Mouse (Mus musculus) hindbrain, embryonic 15.5 days (tissue): ENCODE data around the gene Gstt1. TPM values are rescaled to one million over a fixed set of nuclear protein-coding genes. Genes with fewer than 3 reads are reported as not detected.

Experiments used
- ATAC-seq: fragments of 200-750 bp; cut with Nextera tagmentation; 2 replicates; pipeline ENCODE4 v1.8.0; 2017; ENCODE audit warnings: low read depth, moderate number of reproducible peaks, moderate TSS enrichment; ENCODE audit not compliant: low FRiP score
- H3K27ac ChIP-seq: fragments of 300-500 bp; sonication (generic); replicated peaks from 2 replicates; pipeline ENCODE4 v1.5.1; 2015; ENCODE audit warnings: mild to moderate bottlenecking, inconsistent platforms
- H3K27me3 ChIP-seq: fragments of 300-500 bp; sonication (generic); 2 replicates; pipeline ENCODE4 v1.6.1; 2015; ENCODE audit warnings: control low read depth, inconsistent platforms
- H3K36me3 ChIP-seq: fragments of 300-500 bp; sonication (generic); 2 replicates; pipeline ENCODE4 v1.6.1; 2015; ENCODE audit warnings: control low read depth, inconsistent platforms
- H3K4me1 ChIP-seq: fragments of 300-500 bp; sonication (generic); replicated peaks from 2 replicates; pipeline ENCODE4 v1.6.1; 2015; ENCODE audit warnings: control low read depth, inconsistent platforms
- H3K4me2 ChIP-seq: fragments of 300-500 bp; sonication (generic); 2 replicates; pipeline ENCODE4 v1.6.1; 2015; ENCODE audit warnings: moderate library complexity, mild to moderate bottlenecking, inconsistent platforms
- H3K4me3 ChIP-seq: fragments of 300-500 bp; sonication (generic); 2 replicates; pipeline ENCODE4 v1.5.1; 2015; ENCODE audit warnings: mild to moderate bottlenecking, inconsistent platforms
- H3K9ac ChIP-seq: fragments of 300-500 bp; sonication (generic); 2 replicates; pipeline ENCODE4 v1.6.1; 2015; ENCODE audit warnings: inconsistent platforms
- H3K9me3 ChIP-seq: fragments of 300-500 bp; sonication (generic); 2 replicates; pipeline ENCODE4 v1.6.1; 2016; ENCODE audit warnings: control low read depth, inconsistent platforms
- WGBS: fragments of 180-500 bp; shearing (Covaris S2); methylation state at CpG from one replicate; pipeline ENCODE4 v1.1.7; 2015; 5-methylcytosine and 5-hydroxymethylcytosine counted together
- polyA plus RNA-seq: library from polyadenylated mRNA; unstranded; fragments of >200 nt; fragmentation: Nextera tagmentation; extraction: Ambion mirVana; gene quantifications from 2 replicates; pipeline ENCODE4 v1.2.1, GENCODE M21; 2015

Gstt1 gene
- polyA plus RNA-seq, 1 experiment from 2014 or later, result 15.4 TPM

DNA sequence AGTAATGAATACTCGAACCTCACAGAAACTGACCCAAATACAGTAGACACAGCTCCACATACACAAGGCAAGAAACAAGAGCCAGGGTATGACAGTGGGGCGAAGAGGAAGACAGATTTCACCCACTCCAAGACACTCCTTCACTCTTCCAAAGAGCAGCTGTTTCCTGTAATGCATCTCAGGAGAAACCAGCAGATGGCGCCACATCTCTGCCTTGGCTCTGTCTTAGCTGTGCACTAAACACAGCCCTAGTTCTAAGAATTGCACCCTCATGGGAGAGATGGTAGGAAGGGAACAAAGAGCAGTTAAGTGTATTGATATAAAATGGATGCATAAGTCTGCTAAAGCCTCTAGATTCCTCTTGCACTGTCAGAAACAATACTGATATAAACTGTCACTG is 54.4 kb downstream of the Gstt1 start:
- peaks cover 73% of the 10 kb centered on the region for H3K36me3 ChIP-seq
- H3K4me2 ChIP-seq, result no peak overlapping the region
- peak; percentile 87 for ATAC-seq
- no peaks in the 10 kb centered on the region for H3K4me1 ChIP-seq
- WGBS, result 45% methylated on average over 3 of the region's 3 CpGs
- H3K9ac ChIP-seq, result no peak overlapping the region
- no peaks in the 10 kb centered on the region for H3K27me3 ChIP-seq
- H3K9me3 ChIP-seq, result no peaks in the 10 kb centered on the region
- H3K4me3 ChIP-seq, result no peak overlapping the region
- H3K27ac ChIP-seq, result peak overlapping the region; percentile 36; the same call in 1 of the 2 replicates

- H3K9me3 ChIP-seq, result no peaks in the 10 kb centered on the region
- H3K4me1 ChIP-seq, result no peaks in the 10 kb centered on the region
- H3K4me3 ChIP-seq, result no peak overlapping the region
- H3K27ac ChIP-seq, result no peak overlapping the region
- no peak overlapping the region for H3K9ac ChIP-seq
- ATAC-seq, result 0 out of 2 replicates have a peak, but pooled peaks have one; percentile 8
- H3K36me3 ChIP-seq, result peaks cover 75% of the 10 kb centered on the region
- no peak overlapping the region for H3K4me2 ChIP-seq
- 87% methylated on average over 12 of the region's 12 CpGs for WGBS
- no peaks in the 10 kb centered on the region for H3K27me3 ChIP-seq
Observed at GRCm38 (mm10) chr10:75743369-75743768, 55.0 kb downstream of the Gstt1 start.

DNA sequence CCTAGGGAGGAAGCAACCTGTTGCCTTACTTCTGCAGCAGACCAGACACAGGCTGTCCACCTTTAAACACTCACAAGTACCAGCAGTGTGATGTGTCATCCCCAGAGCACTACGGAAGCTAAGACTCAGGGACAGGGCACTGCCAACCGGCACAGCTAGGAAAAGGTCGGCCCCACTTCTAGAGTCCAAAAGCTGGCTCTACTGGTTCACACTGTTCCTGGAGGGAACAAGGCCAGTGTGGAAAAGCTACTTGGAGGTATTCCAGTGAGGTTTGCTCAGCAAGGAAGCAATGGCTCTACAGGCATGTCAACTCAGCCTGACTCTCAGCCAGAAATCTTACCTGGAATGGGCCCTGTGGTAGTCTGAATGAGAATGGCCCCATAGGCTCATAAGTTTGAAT is 57.5 kb downstream of the Gstt1 start:
- Histone ChIP-seq H3K9ac (no peak overlapping the region), H3K27me3 (no peaks in the 10 kb centered on the region), H3K4me2 (no peak overlapping the region), H3K36me3 (peaks cover 70% of the 10 kb centered on the region), H3K4me1 (no peaks in the 10 kb centered on the region), H3K4me3 (no peak overlapping the region), H3K9me3 (no peaks in the 10 kb centered on the region), H3K27ac (no peak overlapping the region)
- ATAC-seq, result no peak
- 93% methylated on average over 3 of the region's 3 CpGs for WGBS

Other genes starting within 250 kb of the Gstt1 start
- gene Lrrc75b, start 238.3 kb downstream of the Gstt1 start, polyA plus RNA-seq, result 38.7 and 42.4 TPM in 2 replicates
- gene Ggt1, start 237.0 kb downstream of the Gstt1 start, polyA plus RNA-seq, result 1.2 and 1.3 TPM in 2 replicates
- 2.8 and 4.5 TPM in 2 replicates for gene Ggt5, start 209.2 kb downstream of the Gstt1 start, polyA plus RNA-seq
- gene Susd2, start 154.6 kb downstream of the Gstt1 start, polyA plus RNA-seq, result 7.9 and 8.1 TPM in 2 replicates
- 32.5 and 40.0 TPM in 2 replicates for gene Cabin1, start 34.2 kb downstream of the Gstt1 start, polyA plus RNA-seq
- 77.1 and 80.5 TPM in 2 replicates for gene Ddt, start 25.2 kb downstream of the Gstt1 start, polyA plus RNA-seq
- not detected in 2 replicates for gene Gm20441, start 17.6 kb downstream of the Gstt1 start, polyA plus RNA-seq
- gene Gstt3, start 17.2 kb downstream of the Gstt1 start, polyA plus RNA-seq, result 1.2 and 1.5 TPM in 2 replicates
- not detected in 2 replicates for gene Gstt4, start 24.0 kb upstream of the Gstt1 start, polyA plus RNA-seq
- gene Gstt2, start 38.8 kb upstream of the Gstt1 start, polyA plus RNA-seq, result 6.6 and 6.8 TPM in 2 replicates
- 1,663 and 1,704 TPM in 2 replicates for gene Mif, start 61.7 kb upstream of the Gstt1 start, polyA plus RNA-seq
- 1.7 and 2.0 TPM in 2 replicates for gene Derl3, start 94.8 kb upstream of the Gstt1 start, polyA plus RNA-seq
- 251 and 263 TPM in 2 replicates for gene Smarcb1, start 123.0 kb upstream of the Gstt1 start, polyA plus RNA-seq
- 139 and 143 TPM in 2 replicates for gene Chchd10, start 134.5 kb upstream of the Gstt1 start, polyA plus RNA-seq
- gene Mmp11, start 137.9 kb upstream of the Gstt1 start, polyA plus RNA-seq, result 18.2 and 18.4 TPM in 2 replicates
- gene Gm867, start 142.1 kb upstream of the Gstt1 start, polyA plus RNA-seq, result 1.1 and 1.6 TPM in 2 replicates
- 0.35 and 1.2 TPM in 2 replicates for gene Vpreb3, start 144.5 kb upstream of the Gstt1 start, polyA plus RNA-seq
- gene Gm5134, start 155.9 kb upstream of the Gstt1 start, polyA plus RNA-seq, result not detected in 2 replicates
- 11.6 and 11.8 TPM in 2 replicates for gene Zfp280b, start 234.1 kb upstream of the Gstt1 start, polyA plus RNA-seq